19 mouse cellular contexts compared by ENCODE assay signal in the genomic region with DNA sequence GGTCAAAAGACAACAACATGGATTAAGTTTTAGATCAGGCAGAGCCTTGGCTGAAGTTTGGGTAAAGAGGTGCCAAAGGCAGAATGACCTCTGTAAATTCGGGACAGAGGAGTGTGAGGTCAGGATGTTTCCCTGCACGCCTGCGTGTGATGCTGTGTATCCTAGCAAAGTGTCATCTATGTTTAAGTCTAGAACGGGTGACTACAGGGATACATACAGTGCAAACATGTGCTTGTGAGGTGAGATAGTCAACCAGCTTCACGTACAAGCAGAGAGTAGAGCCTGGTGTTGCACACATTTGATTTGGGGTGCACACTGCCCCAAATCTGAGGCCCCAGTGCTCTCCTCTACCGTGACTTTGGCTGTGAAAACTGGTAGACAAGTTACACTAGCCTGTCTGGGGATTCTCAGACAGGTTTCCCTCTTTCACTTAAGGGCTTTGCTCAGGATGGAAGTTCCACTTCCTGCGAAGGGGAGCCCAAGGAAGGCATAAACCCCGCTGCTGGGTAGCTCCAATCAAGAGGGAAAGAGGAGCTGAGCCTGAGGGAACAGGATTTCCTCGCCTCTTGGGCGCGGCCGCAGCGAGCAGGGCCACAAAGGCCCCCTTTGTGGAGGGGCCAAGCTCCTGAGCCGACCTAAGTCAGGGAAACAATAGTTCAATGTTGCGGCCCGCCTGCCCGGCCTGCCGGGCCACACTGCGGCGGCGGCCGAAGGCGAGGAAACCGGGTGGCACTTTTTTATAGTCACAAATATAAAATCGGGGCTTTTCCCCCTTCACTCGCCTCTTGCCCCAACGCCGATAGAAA. TPM values are rescaled to one million over a fixed set of nuclear protein-coding genes. Genes with fewer than 3 reads are reported as not detected.
DNase-seq lines count a peak whose midpoint lies in the region; ATAC-seq and TF ChIP-seq lines count a peak whose summit lies in the region.
"Had no signal": no experiment of that assay in that cellular context is flagged by ENCODE, and none has a peak within 500 bp of the region (broad histone marks: within the 10 kb centered on the region; RNA-seq: fewer than 3 reads in every experiment).

No protein-coding gene starts in this region.

- H3K36me3 ChIP-seq in midbrain, embryonic 10.5 days, result no peaks in the 10 kb centered on the region
- no peaks in the 10 kb centered on the region for H3K36me3 ChIP-seq in midbrain, embryonic 13.5 days
- H3K36me3 ChIP-seq in embryonic facial prominence, embryonic 12.5 days, result no peaks in the 10 kb centered on the region
- H3K36me3 ChIP-seq in limb, embryonic 14.5 days (ENCODE audit: control insufficient read depth, insufficient read depth, low read length), result no peaks in the 10 kb centered on the region
- H3K36me3 ChIP-seq: liver, embryonic 15.5 days; neural tube, embryonic 13.5 days had no signal

- no peak overlapping the region for H3K4me3 ChIP-seq in midbrain, embryonic 10.5 days
- H3K4me3 ChIP-seq in midbrain, embryonic 13.5 days (replicated peaks), result no peak overlapping the region
- peak overlapping the region; percentile 0; the same call in 1 of the 2 replicates for H3K4me3 ChIP-seq in embryonic facial prominence, embryonic 12.5 days
- peak overlapping the region; percentile 21 for H3K4me3 ChIP-seq in limb, embryonic 14.5 days (replicated peaks; ENCODE audit: low read length)
- H3K4me3 ChIP-seq: liver, embryonic 15.5 days; neural tube, embryonic 13.5 days had no signal

- H3K27ac ChIP-seq in midbrain, embryonic 10.5 days (replicated peaks), result no peak overlapping the region
- H3K27ac ChIP-seq in midbrain, embryonic 13.5 days, result no peak overlapping the region
- no peak overlapping the region for H3K27ac ChIP-seq in embryonic facial prominence, embryonic 12.5 days
- H3K27ac ChIP-seq in limb, embryonic 14.5 days (replicated peaks; ENCODE audit: low read depth, low read length), result peak overlapping the region; percentile 75
- H3K27ac ChIP-seq: liver, embryonic 15.5 days; macrophage; neural tube, embryonic 13.5 days had no signal

- H3K9ac ChIP-seq in midbrain, embryonic 13.5 days (replicated peaks), result no peak overlapping the region
- no peak overlapping the region for H3K9ac ChIP-seq in embryonic facial prominence, embryonic 12.5 days
- H3K9ac ChIP-seq in limb, embryonic 14.5 days (ENCODE audit: low read depth, low read length, severe bottlenecking), result peak overlapping the region; percentile 49
- H3K9ac ChIP-seq: liver, embryonic 15.5 days; neural tube, embryonic 13.5 days had no signal

- no peaks in the 10 kb centered on the region for H3K9me3 ChIP-seq in midbrain, embryonic 10.5 days (replicated peaks)
- no peaks in the 10 kb centered on the region for H3K9me3 ChIP-seq in midbrain, embryonic 13.5 days
- no peaks in the 10 kb centered on the region for H3K9me3 ChIP-seq in embryonic facial prominence, embryonic 12.5 days
- no peaks in the 10 kb centered on the region for H3K9me3 ChIP-seq in limb, embryonic 14.5 days (ENCODE audit: control insufficient read depth, low read length)
- H3K9me3 ChIP-seq: liver, embryonic 15.5 days; neural tube, embryonic 13.5 days had no signal

- no peak for ATAC-seq in midbrain, embryonic 13.5 days
- no peak for ATAC-seq in embryonic facial prominence, embryonic 12.5 days (ENCODE audit: insufficient number of reproducible peaks, insufficient read depth, low FRiP score, low TSS enrichment)
- no peak for ATAC-seq in limb, embryonic 14.5 days (ENCODE audit: low FRiP score, low read depth)
- ATAC-seq in frontal cortex, adult (ENCODE audit: low TSS enrichment), result no peak
- ATAC-seq: forebrain, embryonic 16.5 days; intestine, postnatal 0 days had no signal

- peak; percentile 69 for DNase-seq in midbrain, embryonic 10.5 days (ENCODE audit: low spot score)
- peak; percentile 64 for DNase-seq in embryo, embryonic 10 days (ENCODE audit: low spot score)
- no peak for DNase-seq in limb, embryonic 14.5 days (ENCODE audit: low spot score)
- DNase-seq in kidney, postnatal 10 days, result no peak
- no peak for DNase-seq in spleen, adult 12 weeks (ENCODE audit: low spot score)
- DNase-seq: adrenal gland, postnatal 36 days; cerebellum, adult 11 months; heart, postnatal 14 days; right cerebral cortex, postnatal 25 days; thymus, postnatal 14 days had no signal

- peaks cover 21% of the 10 kb centered on the region for H3K4me1 ChIP-seq in midbrain, embryonic 10.5 days
- H3K4me1 ChIP-seq in midbrain, embryonic 13.5 days (replicated peaks), result peaks cover 3% of the 10 kb centered on the region; the same call in 1 of the 2 replicates
- H3K4me1 ChIP-seq in embryonic facial prominence, embryonic 12.5 days, result no peaks in the 10 kb centered on the region
- H3K4me1 ChIP-seq in limb, embryonic 14.5 days (ENCODE audit: control insufficient read depth, insufficient read depth, low read length), result peaks cover 41% of the 10 kb centered on the region
- H3K4me1 ChIP-seq: neural tube, embryonic 13.5 days had no signal

- H3K27me3 ChIP-seq in midbrain, embryonic 10.5 days (ENCODE audit: low read depth, poor library complexity, severe bottlenecking), result peaks cover 100% of the 10 kb centered on the region
- peaks cover 100% of the 10 kb centered on the region for H3K27me3 ChIP-seq in midbrain, embryonic 13.5 days
- peaks cover 96% of the 10 kb centered on the region for H3K27me3 ChIP-seq in embryonic facial prominence, embryonic 12.5 days
- H3K27me3 ChIP-seq in limb, embryonic 14.5 days (ENCODE audit: control insufficient read depth, insufficient read depth, low read length), result peaks cover 38% of the 10 kb centered on the region; the same call in 1 of the 2 replicates

- WGBS in midbrain, embryonic 10.5 days, result under 1% methylated on average over 28 of the region's 28 CpGs
- WGBS in midbrain, embryonic 13.5 days, result 1% methylated on average over 28 of the region's 28 CpGs
- WGBS in embryonic facial prominence, embryonic 12.5 days, result 3% methylated on average over 28 of the region's 28 CpGs
- WGBS in limb, embryonic 14.5 days, result 4% methylated on average over 28 of the region's 28 CpGs

- H3K4me2 ChIP-seq in midbrain, embryonic 13.5 days (replicated peaks), result no peak overlapping the region
- peak overlapping the region; percentile 19; the same call in 1 of the 2 replicates for H3K4me2 ChIP-seq in embryonic facial prominence, embryonic 12.5 days (replicated peaks)
- H3K4me2 ChIP-seq in limb, embryonic 14.5 days (replicated peaks; ENCODE audit: low read depth, low read length, severe bottlenecking), result peak overlapping the region; percentile 56
- H3K4me2 ChIP-seq: liver, embryonic 15.5 days; neural tube, embryonic 13.5 days had no signal

- TF ChIP-seq POLR2A in limb, embryonic 14.5 days (IDR thresholded peaks at IDR 0.05; ENCODE audit: borderline replicate concordance, extremely low read depth, insufficient read depth, insufficient read length), result no peak

RNA-seq across cellular contexts. Expression of gene Tbx15, which starts 8.0 kb away (rescaled TPM):
- polyA plus RNA-seq in midbrain, embryonic 10.5 days (2016; fragmentation: Nextera tagmentation; extraction: Ambion mirVana), result 1.2 TPM in 2 replicates
- polyA plus RNA-seq in midbrain, embryonic 13.5 days (2015; fragmentation: Nextera tagmentation; extraction: Ambion mirVana), result 0.35 and 0.39 TPM in 2 replicates
- polyA plus RNA-seq in embryonic facial prominence, embryonic 12.5 days (2016; fragmentation: Nextera tagmentation; extraction: Ambion mirVana), result 14.5 and 15.2 TPM in 2 replicates
- polyA plus RNA-seq in limb, embryonic 14.5 days (2012; rRNA removed), result 66.6 and 76.3 TPM in 2 replicates
- 25.5 and 26.6 TPM in 2 replicates for polyA plus RNA-seq in limb, embryonic 14.5 days (2014; fragmentation: Nextera tagmentation; extraction: Ambion mirVana)
- polyA plus RNA-seq: intestine, postnatal 0 days; large intestine, adult 2 months; macrophage had no signal

Comparison
In these comparisons a context has a peak if more than half of its experiments do, and no peak if none do; other contexts are left out.
1. DNase-seq: peak in midbrain, embryonic 10.5 days (single experiment) and embryo, embryonic 10 days (single experiment); none in limb, embryonic 14.5 days (single experiment), kidney, postnatal 10 days (single experiment) and spleen, adult 12 weeks (single experiment).
2. H3K4me3 ChIP-seq: peak in embryonic facial prominence, embryonic 12.5 days (single experiment) and limb, embryonic 14.5 days (single experiment); none in midbrain, embryonic 10.5 days (single experiment) and midbrain, embryonic 13.5 days (single experiment).